Mouse (Mus musculus) 3134 (cell line): Measurements from ENCODE around the gene Kcnj5.

Experiments used
- DNase-seq: peaks from one replicate; pipeline ENCODE4 v3.0.0-alpha.2; 2011; ENCODE audit warnings: low spot score; ENCODE audit not compliant: insufficient read length; ENCODE audit errors: extremely low read depth

Gene Kcnj5

DNA sequence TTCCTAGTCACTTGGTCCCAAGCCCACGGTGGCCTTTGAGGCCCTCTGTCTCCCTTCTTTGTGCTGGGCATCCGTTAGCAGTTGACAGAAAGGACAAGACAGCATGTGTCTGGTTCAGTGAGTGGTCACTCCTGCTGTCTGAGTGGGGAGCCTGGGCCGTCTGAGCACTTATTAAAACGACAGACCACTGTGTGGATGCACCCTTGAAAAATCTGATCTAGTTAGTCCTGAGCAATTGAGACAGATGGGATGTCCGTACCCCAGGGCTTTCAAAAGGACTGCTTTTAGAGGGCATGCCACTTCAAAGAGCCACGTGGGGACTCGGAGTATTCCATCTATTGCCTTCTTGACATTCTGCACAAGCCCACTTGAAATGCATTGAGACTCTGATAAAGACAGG is 20.5 kb downstream of the Kcnj5 start:
- no peak for DNase-seq

GRCm38 (mm10) chr9:32320167-32320566 is 24.0 kb downstream of the Kcnj5 start:
- DNase-seq = no peak

DNA sequence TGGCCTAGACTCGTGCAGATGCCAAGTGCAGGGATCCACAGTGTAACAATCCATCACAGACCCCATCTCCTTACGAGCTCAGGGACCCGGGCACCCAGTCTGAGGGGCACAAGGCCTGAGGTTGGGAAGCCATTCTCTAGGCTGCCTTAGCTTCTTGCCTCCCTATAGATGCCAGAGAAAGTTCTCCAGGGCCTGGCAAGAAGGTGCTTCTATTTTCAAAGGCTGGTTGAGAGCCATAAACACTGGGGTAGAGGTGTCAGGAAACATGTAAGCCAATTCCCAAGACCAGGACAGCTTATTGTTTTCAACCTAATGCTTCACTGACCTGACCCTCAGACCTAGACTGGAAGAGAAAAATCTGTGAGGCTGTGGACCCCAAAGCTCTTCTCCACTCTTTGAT is 28.2 kb downstream of the Kcnj5 start:
- no peak for DNase-seq

- no peak for DNase-seq
Measured at GRCm38 (mm10) chr9:32314071-32314470, 30.1 kb downstream of the Kcnj5 start.

DNA sequence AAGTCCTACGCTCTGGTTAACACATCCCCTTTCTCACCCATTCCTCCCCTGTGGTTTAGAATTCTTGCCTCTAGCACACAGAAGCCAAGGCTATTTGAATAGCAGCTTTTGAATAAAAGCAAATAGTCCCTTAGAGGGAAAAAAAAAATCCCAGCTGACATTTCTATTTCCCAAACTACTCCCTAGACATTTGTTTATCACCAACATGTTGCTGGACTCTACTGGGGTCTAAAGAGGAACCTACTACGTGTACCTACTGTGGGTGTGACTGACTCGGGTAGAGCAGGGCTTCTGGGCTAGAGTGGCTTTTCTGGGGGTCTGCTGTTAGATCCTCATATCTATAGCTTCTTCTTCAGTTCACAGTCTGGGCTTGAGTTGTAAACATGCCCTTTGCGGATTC is 31.9 kb downstream of the Kcnj5 start:
- no peak for DNase-seq

- no peak for DNase-seq
Measured at GRCm38 (mm10) chr9:32311786-32312185, 32.4 kb downstream of the Kcnj5 start.

- DNase-seq = no peak
Measured at GRCm38 (mm10) chr9:32302501-32303150, 41.5 kb downstream of the Kcnj5 start.

- DNase-seq = no peak
Measured at GRCm38 (mm10) chr9:32295061-32295800, 48.9 kb downstream of the Kcnj5 start.

DNA sequence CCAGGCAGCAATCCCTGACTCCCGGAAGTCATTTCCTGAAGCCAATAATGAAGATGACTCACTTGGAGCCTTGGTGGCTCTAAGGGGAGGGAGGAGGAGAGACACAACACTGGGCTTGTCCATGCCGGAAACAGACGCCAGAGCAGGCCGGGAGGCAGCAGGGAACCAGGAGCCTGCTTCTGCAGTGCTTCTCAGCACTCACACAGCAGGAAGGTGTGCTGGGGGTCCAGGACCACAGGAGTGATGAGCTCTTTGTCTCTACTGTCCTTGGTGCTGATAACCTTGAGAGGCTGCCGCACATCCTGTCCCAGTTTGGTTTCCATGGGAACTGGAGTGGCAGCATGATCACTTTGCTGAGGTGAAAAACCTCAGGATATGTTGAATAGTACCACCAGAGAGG is 51.5 kb downstream of the Kcnj5 start:
- DNase-seq = peak; percentile 36

DNA sequence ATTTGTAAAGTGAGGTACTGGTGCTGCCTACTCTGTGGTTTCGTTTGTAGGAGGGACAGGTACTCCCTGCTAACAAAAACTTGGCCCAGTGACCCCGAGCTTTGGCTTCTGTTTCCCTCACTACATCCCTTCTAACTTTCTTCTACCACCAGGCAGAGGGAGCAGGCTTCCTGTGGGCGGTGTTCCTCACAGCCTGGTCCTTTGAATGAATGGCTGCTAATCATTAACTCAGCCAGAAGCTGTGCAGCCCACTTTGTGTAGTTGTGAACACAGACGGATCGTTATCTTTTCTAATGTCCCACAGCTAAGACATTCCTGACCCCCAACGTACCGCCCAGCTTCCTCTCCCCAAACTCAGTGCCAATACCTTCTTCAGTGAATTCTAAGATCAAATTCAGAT is 52.5 kb downstream of the Kcnj5 start:
- DNase-seq = no peak

GRCm38 (mm10) chr9:32283591-32283990 is 60.6 kb downstream of the Kcnj5 start:
- DNase-seq = no peak

- DNase-seq = no peak
Measured at GRCm38 (mm10) chr9:32280456-32280855, 63.7 kb downstream of the Kcnj5 start.

- no peak for DNase-seq
Measured at GRCm38 (mm10) chr9:32279789-32280188, 64.4 kb downstream of the Kcnj5 start.

- no peak for DNase-seq
Measured at GRCm38 (mm10) chr9:32278052-32278451, 66.1 kb downstream of the Kcnj5 start.

DNA sequence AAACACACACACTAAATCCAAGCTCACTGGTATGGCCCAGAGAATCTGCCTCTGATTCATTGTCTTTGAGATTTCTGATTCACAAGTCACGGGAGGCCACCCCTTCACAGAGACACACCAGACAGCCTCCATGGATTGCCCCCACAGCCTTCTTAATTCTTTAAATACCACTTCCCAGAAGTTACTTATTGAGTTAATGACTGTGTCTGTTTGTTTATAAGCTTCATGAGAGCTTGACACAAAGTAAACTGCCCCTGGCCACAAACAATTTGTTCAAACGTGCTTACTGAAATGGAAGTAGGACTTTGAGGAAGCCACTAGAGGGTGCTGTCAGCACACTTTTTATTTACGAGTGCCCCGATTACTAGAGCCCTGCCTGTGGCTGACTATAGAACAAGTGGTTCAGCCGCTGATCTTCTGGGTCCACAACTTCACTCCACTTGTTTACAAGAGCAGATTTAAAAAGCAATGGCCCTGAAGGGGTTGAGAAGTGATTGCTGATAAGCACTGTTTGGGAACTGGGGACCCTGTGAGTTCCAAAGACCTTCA is 72.2 kb downstream of the Kcnj5 start:
- no peak for DNase-seq
